Mouse (Mus musculus) heart, adult 2 months (tissue): Measurements from ENCODE around the gene Serpina3c.

Experiments used
- CTCF ChIP-seq: fragments of 200-600 bp; IDR thresholded peaks from 2 replicates; pipeline ENCODE4 v1.8.1; 2022; ENCODE audit warnings: antibody characterized with exemption, mild to moderate bottlenecking, moderate library complexity
- EP300 ChIP-seq: fragments of 200-500 bp; IDR thresholded peaks from 2 replicates; pipeline ENCODE4 v1.6.1; 2011; ENCODE audit warnings: low read depth, low read length, control low read depth; ENCODE audit not compliant: insufficient read depth

DNA sequence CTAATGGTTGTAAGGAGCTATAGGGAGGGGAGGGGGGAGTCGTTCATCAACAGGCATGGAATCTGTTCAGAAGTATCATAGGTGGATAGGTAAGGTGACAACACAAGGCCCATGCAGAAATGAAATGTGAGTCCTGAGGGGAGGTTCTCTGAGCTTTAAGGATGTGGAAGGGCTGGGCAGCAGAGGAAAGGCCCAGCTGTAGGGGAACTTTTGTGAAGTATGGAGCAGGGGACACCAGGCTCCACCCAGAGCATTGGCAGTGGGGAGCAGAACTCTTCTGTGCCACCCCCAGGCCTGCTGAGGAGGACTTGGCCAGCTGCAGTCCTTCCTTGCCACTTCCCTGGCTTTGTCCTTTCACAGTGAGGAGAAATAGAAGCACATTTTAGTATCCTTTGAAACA, 12.2 kb downstream of the Serpina3c start:
- TF ChIP-seq CTCF (no peak), EP300 (no peak)
